8 mouse cellular contexts compared by ENCODE assay signal in genomic region chr7:30607706-30608309, GRCm38 (mm10). TPM values are rescaled to one million over a fixed set of nuclear protein-coding genes. Genes with fewer than 3 reads are reported as not detected.
DNase-seq lines count a peak whose midpoint lies in the region; ATAC-seq and TF ChIP-seq lines count a peak whose summit lies in the region.
"Had no signal": no experiment of that assay in that cellular context is flagged by ENCODE, and none has a peak within 500 bp of the region (broad histone marks: within the 10 kb centered on the region; RNA-seq: fewer than 3 reads in every experiment).

No protein-coding gene starts in this region.

- H3K27me3 ChIP-seq in kidney, postnatal 0 days (ENCODE audit: insufficient read depth, low read length) = no peaks in the 10 kb centered on the region
- no peaks in the 10 kb centered on the region for H3K27me3 ChIP-seq in midbrain, embryonic 13.5 days

- 0 out of 2 replicates have a peak, but pooled peaks cover 5% of the 10 kb centered on the region for H3K4me1 ChIP-seq in kidney, postnatal 0 days (replicated peaks; ENCODE audit: insufficient read depth, low read length)
- no peaks in the 10 kb centered on the region; the same call in 1 of the 2 replicates for H3K4me1 ChIP-seq in midbrain, embryonic 13.5 days (replicated peaks)

- H3K36me3 ChIP-seq in kidney, postnatal 0 days (ENCODE audit: insufficient read depth, low read length) = no peaks in the 10 kb centered on the region
- H3K36me3 ChIP-seq in midbrain, embryonic 13.5 days = no peaks in the 10 kb centered on the region

- DNase-seq in left cerebral cortex, postnatal 14 days (ENCODE audit: low spot score in 2 of 2) = peak; percentile 43 to 52
- no peak for DNase-seq in left cerebral cortex, adult 11 months (ENCODE audit: low spot score)
- DNase-seq in NIH3T3 (ENCODE audit: low read depth) = peak; percentile 66
- peak; percentile 63 for DNase-seq in embryo, embryonic 11 days
- DNase-seq in kidney, postnatal 0 days (ENCODE audit: low spot score) = peak; percentile 73
- DNase-seq in thymus, postnatal 25 days = peak; percentile 70

- H3K9me3 ChIP-seq in kidney, postnatal 0 days (replicated peaks; ENCODE audit: low read length) = no peaks in the 10 kb centered on the region
- no peaks in the 10 kb centered on the region for H3K9me3 ChIP-seq in midbrain, embryonic 13.5 days

- TF ChIP-seq CTCF in kidney, postnatal 0 days (IDR thresholded peaks at IDR 0.05; ENCODE audit: low read depth) = peak; percentile 78

- ATAC-seq in kidney, postnatal 0 days (replicated peaks; ENCODE audit: low FRiP score, low read depth) = no peak
- ATAC-seq in midbrain, embryonic 13.5 days = peak; percentile 55; the same call in 1 of the 2 replicates

- 24% methylated on average over 8 of the region's 8 CpGs for WGBS in kidney, postnatal 0 days
- WGBS in midbrain, embryonic 13.5 days = 33% methylated on average over 8 of the region's 8 CpGs

- H3K4me3 ChIP-seq in kidney, postnatal 0 days (replicated peaks; ENCODE audit: low read depth, low read length) = no peak overlapping the region
- no peak overlapping the region for H3K4me3 ChIP-seq in midbrain, embryonic 13.5 days (replicated peaks)

- H3K4me2 ChIP-seq in kidney, postnatal 0 days (ENCODE audit: low read length) = no peak overlapping the region
- no peak overlapping the region for H3K4me2 ChIP-seq in midbrain, embryonic 13.5 days (replicated peaks)

- no peak overlapping the region for H3K27ac ChIP-seq in kidney, postnatal 0 days
- no peak overlapping the region for H3K27ac ChIP-seq in midbrain, embryonic 13.5 days

- no peak overlapping the region for H3K9ac ChIP-seq in kidney, postnatal 0 days (ENCODE audit: low read depth, low read length)
- no peak overlapping the region; the same call in 1 of the 2 replicates for H3K9ac ChIP-seq in midbrain, embryonic 13.5 days (replicated peaks)

- intact Hi-C loops in left cerebral cortex, postnatal 14 days (cut with DNase I) = no loop called here

RNA-seq across cellular contexts. Expression of gene Upk1a, which starts 4.8 kb away (rescaled TPM):
- total RNA-seq in left cerebral cortex, postnatal 14 days (2021) = under 1 TPM; 0.32 to 0.48 TPM
- polyA plus RNA-seq in kidney, postnatal 0 days (2015; fragmentation: Nextera tagmentation; extraction: Ambion mirVana) = 35.5 and 48.6 TPM in 2 replicates
- 0.46 and 0.73 TPM in 2 replicates for polyA plus RNA-seq in midbrain, embryonic 13.5 days (2015; fragmentation: Nextera tagmentation; extraction: Ambion mirVana)

RNA-seq across cellular contexts. Expression of gene Zbtb32, which starts 9.1 kb away (rescaled TPM):
- total RNA-seq in left cerebral cortex, postnatal 14 days (2021) = not detected
- polyA plus RNA-seq in kidney, postnatal 0 days (2015; fragmentation: Nextera tagmentation; extraction: Ambion mirVana) = 0.92 and 1.6 TPM in 2 replicates
- polyA plus RNA-seq in midbrain, embryonic 13.5 days (2015; fragmentation: Nextera tagmentation; extraction: Ambion mirVana) = 0.14 and 0.31 TPM in 2 replicates

RNA-seq across cellular contexts. Expression of gene Cox6b1, which starts 18.1 kb away (rescaled TPM):
- 100 to 1,000 TPM; 783 to 807 TPM for total RNA-seq in left cerebral cortex, postnatal 14 days (2021)
- 1,603 and 1,723 TPM in 2 replicates for polyA plus RNA-seq in kidney, postnatal 0 days (2015; fragmentation: Nextera tagmentation; extraction: Ambion mirVana)
- 1,046 and 1,055 TPM in 2 replicates for polyA plus RNA-seq in midbrain, embryonic 13.5 days (2015; fragmentation: Nextera tagmentation; extraction: Ambion mirVana)

RNA-seq across cellular contexts. Expression of gene Kmt2b, which starts 19.3 kb away (rescaled TPM):
- 10 to 100 TPM; 48.5 to 49.0 TPM for total RNA-seq in left cerebral cortex, postnatal 14 days (2021)
- polyA plus RNA-seq in kidney, postnatal 0 days (2015; fragmentation: Nextera tagmentation; extraction: Ambion mirVana) = 4.9 and 5.9 TPM in 2 replicates
- 12.9 and 13.3 TPM in 2 replicates for polyA plus RNA-seq in midbrain, embryonic 13.5 days (2015; fragmentation: Nextera tagmentation; extraction: Ambion mirVana)

RNA-seq across cellular contexts. Expression of gene Etv2, which starts 27.8 kb away (rescaled TPM):
- total RNA-seq in left cerebral cortex, postnatal 14 days (2021) = not detected
- not detected in 2 replicates for polyA plus RNA-seq in kidney, postnatal 0 days (2015; fragmentation: Nextera tagmentation; extraction: Ambion mirVana)
- polyA plus RNA-seq in midbrain, embryonic 13.5 days (2015; fragmentation: Nextera tagmentation; extraction: Ambion mirVana) = not detected in 2 replicates
- polyA plus RNA-seq: stomach, embryonic 14.5 days had no signal

Comparison
In these comparisons a context has a peak if more than half of its experiments do, and no peak if none do; other contexts are left out.
1. RNA of gene Upk1a, which starts 4.8 kb away (polyA plus RNA-seq): 35.5 to 48.6 TPM in kidney, postnatal 0 days; 0.46 to 0.73 TPM in midbrain, embryonic 13.5 days; every median in the first group is over 10 times any median in the second.